Mouse (Mus musculus) testis, adult 2 months (tissue): Measurements from ENCODE around the gene Doc2g.

ENCODE experiments used
- CTCF ChIP-seq: fragments of 200-500 bp; IDR thresholded peaks from 2 replicates; pipeline ENCODE4 v1.5.1; 2012; ENCODE audit warnings: low read depth, mild to moderate bottlenecking, inconsistent platforms, low read length, moderate library complexity; ENCODE audit not compliant: control insufficient read depth, insufficient read depth, insufficient replicate concordance
- POLR2A ChIP-seq: fragments of 200-500 bp; IDR thresholded peaks from 2 replicates; pipeline ENCODE4 v1.6.1; 2012; ENCODE audit warnings: low read depth, mild to moderate bottlenecking, inconsistent platforms, low read length, moderate library complexity; ENCODE audit not compliant: control insufficient read depth

- TF ChIP-seq POLR2A (no peak), CTCF (no peak)
These were observed 20.1 kb downstream of the Doc2g start for GRCm38 (mm10) chr19:4023185-4023584.
